Mouse (Mus musculus) telencephalon, adult 2 months (tissue): ENCODE data around the gene Msh3.
"Not testable (repeated sequence)": the region's sequence is repeated elsewhere in the genome, so short reads cannot be mapped to it uniquely, and the experiment has no call there.

ENCODE experiments used
- DNase-seq: peaks from one replicate; pipeline ENCODE4 v3.0.0-alpha.2; 2011; ENCODE audit warnings: low read depth, low spot score

The Msh3 gene

GRCm38 (mm10) chr13:92252331-92252730 lies 102.5 kb downstream of the Msh3 start:
- no peak for DNase-seq

- DNase-seq: peak; percentile 55
Observed at GRCm38 (mm10) chr13:92247576-92247975, 107.2 kb downstream of the Msh3 start.

DNA sequence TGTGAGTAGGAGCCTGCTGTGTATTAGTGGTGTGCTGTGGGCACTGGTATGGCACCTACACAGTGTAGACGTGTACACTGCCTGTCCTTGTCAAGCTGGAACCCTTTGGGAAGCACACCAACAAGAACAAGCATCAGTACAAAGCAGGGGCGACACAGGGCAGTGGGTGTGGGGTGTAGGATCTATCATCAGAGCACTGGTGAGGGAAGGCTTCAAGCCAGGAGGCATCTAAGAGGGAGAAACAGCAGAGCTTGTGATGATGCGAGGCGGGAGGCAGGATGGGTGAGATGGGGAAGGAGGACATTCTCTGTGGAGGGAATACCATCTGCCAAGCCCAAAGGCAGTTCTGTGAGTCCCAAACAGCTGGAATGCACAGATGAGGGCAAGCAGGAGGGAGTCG lies 107.8 kb downstream of the Msh3 start:
- no peak for DNase-seq

- DNase-seq: no peak
Observed at GRCm38 (mm10) chr13:92244731-92245130, 110.1 kb downstream of the Msh3 start.

- DNase-seq: no peak
Observed at GRCm38 (mm10) chr13:92241426-92241825, 113.4 kb downstream of the Msh3 start.

DNA sequence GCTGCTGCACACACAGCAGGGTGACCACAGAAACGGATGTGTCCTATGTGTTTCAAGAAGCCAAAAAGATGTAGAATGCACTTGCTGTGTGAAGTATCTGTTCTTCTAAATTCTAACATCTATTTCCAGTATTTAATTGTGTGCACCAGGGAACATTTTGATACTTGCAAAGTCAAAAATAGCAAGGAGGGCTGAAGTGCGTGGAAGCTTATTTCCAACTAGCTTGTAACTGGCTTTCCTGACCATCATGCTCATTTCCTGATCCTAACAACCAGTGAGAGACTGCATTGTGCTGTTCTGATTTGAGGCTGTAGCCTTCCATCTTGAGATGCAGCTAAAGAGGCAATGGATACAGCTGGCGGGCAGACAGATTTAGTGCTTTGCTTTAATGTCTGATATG lies 116.9 kb downstream of the Msh3 start:
- DNase-seq: peak; percentile 72

DNA sequence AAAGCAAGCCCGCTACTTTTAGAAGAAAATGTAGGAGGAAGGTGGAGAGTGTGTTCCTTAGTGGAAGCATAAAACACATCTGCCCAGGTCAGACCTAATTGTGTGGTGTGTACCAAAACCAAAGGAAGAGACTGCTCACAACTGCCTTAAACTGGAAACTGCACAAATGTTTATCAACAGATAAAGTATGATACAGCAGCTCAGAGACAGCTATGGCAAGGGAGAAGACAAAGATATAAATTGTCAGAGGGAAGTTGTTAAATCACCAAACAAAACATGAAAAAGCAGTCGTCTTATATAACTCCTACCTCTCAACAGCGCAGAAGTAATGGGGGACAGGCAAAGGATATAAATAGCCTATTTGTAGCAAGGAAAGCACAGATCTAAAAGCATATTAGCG lies 117.8 kb downstream of the Msh3 start:
- DNase-seq: peak; percentile 32

DNA sequence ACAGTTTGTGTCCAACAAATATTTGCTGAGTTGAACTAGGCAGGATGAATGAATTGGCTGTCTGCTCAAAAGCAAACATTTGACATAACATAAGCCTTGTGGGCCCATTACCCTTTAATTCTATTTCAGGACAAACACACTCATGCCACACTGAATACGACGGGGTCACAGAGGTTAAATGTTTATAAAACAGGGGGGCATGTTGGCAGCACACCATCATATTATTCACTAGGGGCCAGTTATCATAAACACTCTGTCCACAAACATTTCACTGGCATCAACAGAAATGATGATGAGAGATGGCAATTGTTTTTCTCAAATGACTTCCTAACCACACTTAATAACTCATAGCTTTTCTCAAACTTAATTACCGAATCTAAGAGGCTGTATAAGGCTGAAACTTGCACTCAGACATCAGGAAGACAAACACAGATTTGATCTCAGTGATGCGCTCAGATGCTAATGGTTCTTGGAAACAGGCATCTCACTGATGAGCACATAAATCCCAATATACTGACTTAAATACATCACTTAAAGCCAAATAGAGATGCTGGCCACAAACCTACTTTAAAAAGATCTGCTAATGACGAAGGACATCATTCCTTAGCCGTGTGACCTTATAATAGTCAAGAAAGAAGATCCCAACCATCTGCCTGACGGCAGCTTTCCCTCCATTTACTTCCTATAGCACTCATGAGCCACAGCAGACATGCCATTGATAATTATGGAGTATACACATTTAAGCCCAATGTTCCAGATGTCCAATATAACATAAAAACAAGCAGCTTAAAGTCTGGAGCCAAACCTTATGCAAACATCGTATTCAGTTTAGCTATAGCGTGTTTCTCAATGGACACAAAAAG lies 122.5 kb downstream of the Msh3 start:
- no peak for DNase-seq

GRCm38 (mm10) chr13:92228037-92228436 lies 126.8 kb downstream of the Msh3 start:
- no peak for DNase-seq

GRCm38 (mm10) chr13:92223567-92223966 lies 131.2 kb downstream of the Msh3 start:
- no peak for DNase-seq

GRCm38 (mm10) chr13:92222763-92223162 lies 132.0 kb downstream of the Msh3 start:
- no peak for DNase-seq

DNA sequence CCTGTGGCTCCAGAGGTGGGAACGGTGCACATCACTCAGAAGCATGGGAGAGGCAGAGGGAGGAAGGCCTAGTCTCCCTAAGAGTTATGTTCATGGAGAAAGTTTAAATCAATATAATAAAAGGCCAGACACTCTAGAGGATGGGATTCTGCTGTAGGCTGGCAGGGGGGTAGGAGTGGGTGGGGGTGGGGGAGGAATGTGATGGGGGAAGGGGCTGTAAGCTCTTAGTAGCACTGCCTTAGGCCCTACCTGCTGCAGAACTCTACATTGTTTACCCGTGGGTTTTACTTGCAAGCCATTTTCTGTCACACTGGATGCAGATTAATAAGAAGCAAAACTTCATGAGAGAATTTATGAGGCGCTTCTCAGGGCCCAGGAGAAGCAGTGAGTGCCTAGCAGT lies 135.0 kb downstream of the Msh3 start:
- no peak for DNase-seq

DNA sequence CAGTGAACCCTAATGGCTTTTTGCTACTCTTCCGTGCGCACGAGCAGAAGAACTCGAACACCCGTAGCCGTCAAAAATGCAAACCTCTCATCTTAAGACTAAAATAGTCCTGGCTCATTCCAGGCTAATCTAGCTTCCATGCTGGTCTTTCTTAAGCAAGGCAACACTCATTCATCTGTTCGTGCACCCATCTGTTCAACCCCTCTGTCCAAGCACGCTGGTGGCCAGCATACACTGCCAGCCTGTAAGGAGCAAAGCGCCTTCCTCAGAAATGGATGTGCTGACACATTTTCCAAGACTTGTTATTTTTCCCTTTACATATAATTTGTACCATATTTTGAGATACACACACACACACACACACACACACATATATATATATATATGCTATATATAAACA lies 137.6 kb downstream of the Msh3 start:
- peak; percentile 56 for DNase-seq

DNA sequence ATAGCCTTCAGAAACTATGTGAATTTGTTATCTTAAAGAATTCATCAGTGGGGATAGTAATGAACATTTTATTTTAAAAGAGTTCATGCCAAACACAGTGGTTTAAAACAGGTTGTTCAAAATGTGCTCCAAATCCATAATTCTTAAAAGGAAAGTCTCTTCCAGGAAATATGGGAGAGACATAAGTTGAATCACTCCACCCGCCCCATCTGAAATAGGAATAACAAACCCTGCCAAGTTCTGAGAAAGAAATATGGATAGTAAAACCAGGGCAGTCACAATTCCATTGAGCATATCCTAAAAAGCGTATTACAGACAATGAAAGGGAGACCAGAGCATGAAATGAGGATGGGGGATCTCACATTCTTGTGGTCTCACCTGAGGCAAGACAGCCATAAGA lies 157.9 kb downstream of the Msh3 start:
- DNase-seq: no peak

- DNase-seq: not testable (repeated sequence)
Observed at GRCm38 (mm10) chr13:92193806-92194205, 161.0 kb downstream of the Msh3 start.

- not testable (repeated sequence) for DNase-seq
Observed at GRCm38 (mm10) chr13:92172686-92173085, 182.1 kb downstream of the Msh3 start.
